Comparison of ENCODE assay signal across 20 mouse cellular contexts in the genomic region with DNA sequence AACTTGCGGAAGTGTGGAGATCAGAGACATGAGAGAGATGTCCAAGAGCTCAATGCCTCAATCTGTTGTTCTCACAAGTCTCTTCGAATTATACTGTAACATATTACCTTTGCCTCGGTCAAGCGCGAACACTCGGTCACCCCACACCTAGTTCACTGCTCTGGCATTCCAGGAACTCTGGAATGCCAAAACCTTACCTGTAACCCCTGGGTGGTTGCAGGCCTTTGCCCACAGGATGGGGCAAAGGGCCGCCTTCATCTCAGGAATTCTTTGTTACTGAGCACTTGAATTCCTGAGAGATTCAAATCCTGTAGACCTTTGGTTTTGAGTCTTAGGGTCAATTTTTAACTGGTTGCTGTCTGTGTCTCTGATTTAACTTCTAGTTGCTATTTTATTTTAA. TPM values are rescaled to one million over a fixed set of nuclear protein-coding genes. Genes with fewer than 3 reads are reported as not detected.
A peak's percentile ranks its signal among the peaks of the same experiment; 100 is the strongest.
DNase-seq lines count a peak whose midpoint lies in the region; ATAC-seq lines count a peak whose summit lies in the region.
"Had no signal": no experiment of that assay in that cellular context is flagged by ENCODE, and none has a peak within 500 bp of the region (broad histone marks: within the 10 kb centered on the region; RNA-seq: fewer than 3 reads in every experiment).

No protein-coding gene starts in this region.

- H3K27ac ChIP-seq in kidney, embryonic 14.5 days (ENCODE audit: low read depth, low read length) = no peak overlapping the region
- H3K27ac ChIP-seq: embryonic facial prominence, embryonic 10.5 days; forebrain, embryonic 13.5 days; hindbrain, embryonic 12.5 days had no signal

- H3K27me3 ChIP-seq in kidney, embryonic 14.5 days (ENCODE audit: control insufficient read depth, insufficient read depth, low read length) = no peaks in the 10 kb centered on the region
- H3K27me3 ChIP-seq: forebrain, embryonic 13.5 days; hindbrain, embryonic 12.5 days had no signal

- no peak overlapping the region for H3K4me2 ChIP-seq in kidney, embryonic 14.5 days (replicated peaks; ENCODE audit: low read depth, low read length)
- H3K4me2 ChIP-seq: forebrain, embryonic 13.5 days; hindbrain, embryonic 12.5 days had no signal

- no peak overlapping the region for H3K4me3 ChIP-seq in kidney, embryonic 14.5 days (ENCODE audit: low read length)
- H3K4me3 ChIP-seq: embryonic facial prominence, embryonic 10.5 days; forebrain, embryonic 13.5 days; gastrocnemius, adult 2 months; hindbrain, embryonic 12.5 days had no signal

- no peak for ATAC-seq in kidney, embryonic 14.5 days (ENCODE audit: low FRiP score, low TSS enrichment)
- ATAC-seq in megakaryocyte, adult 5-6 weeks (ENCODE audit: poor library complexity, severe bottlenecking) = no peak
- ATAC-seq: activated CD4-positive, CD25-positive, alpha-beta regulatory T cell, adult 4 months; forebrain, embryonic 13.5 days; forebrain, postnatal 0 days had no signal

- no peaks in the 10 kb centered on the region for H3K9me3 ChIP-seq in kidney, embryonic 14.5 days (ENCODE audit: control insufficient read depth, low read length)
- H3K9me3 ChIP-seq: embryonic facial prominence, embryonic 10.5 days; forebrain, embryonic 13.5 days; hindbrain, embryonic 12.5 days had no signal

- H3K4me1 ChIP-seq in kidney, embryonic 14.5 days (ENCODE audit: control insufficient read depth, insufficient read depth, low read length) = no peaks in the 10 kb centered on the region
- H3K4me1 ChIP-seq: embryonic facial prominence, embryonic 10.5 days; forebrain, embryonic 13.5 days; hindbrain, embryonic 12.5 days had no signal

- no peaks in the 10 kb centered on the region for H3K36me3 ChIP-seq in kidney, embryonic 14.5 days (ENCODE audit: control insufficient read depth, insufficient read depth, low read length)
- H3K36me3 ChIP-seq: embryonic facial prominence, embryonic 10.5 days; hindbrain, embryonic 12.5 days had no signal

- WGBS in kidney, embryonic 14.5 days = 82% methylated on average over 7 of the region's 7 CpGs

- no peak overlapping the region for H3K9ac ChIP-seq in kidney, embryonic 14.5 days (ENCODE audit: low read depth, low read length)
- H3K9ac ChIP-seq: forebrain, embryonic 13.5 days; forebrain, postnatal 0 days; hindbrain, embryonic 12.5 days had no signal

- DNase-seq in kidney, adult 11 months = peak; percentile 91
- DNase-seq in kidney, adult 9 months = peak; percentile 93
- DNase-seq in kidney, postnatal 10 days = peak; percentile 64
- no peak for DNase-seq in spleen, postnatal 4 days (ENCODE audit: low spot score in 2 of 2)
- no peak for DNase-seq in urinary bladder, adult 18-20 months (ENCODE audit: low spot score in 2 of 2)
- DNase-seq: adrenal gland, postnatal 14 days; cerebellum, adult 18-20 months; cerebellum, adult 9-11 months; forebrain, postnatal 0 days; gastrocnemius, adult 2 months; gastrocnemius, postnatal 25 days; heart, postnatal 10 days; heart, postnatal 4 days had no signal

RNA-seq across cellular contexts. Expression of a gene that starts 29.9 kb away (rescaled TPM):
- polyA plus RNA-seq in kidney, embryonic 14.5 days (2014; fragmentation: Nextera tagmentation; extraction: Ambion mirVana) = 3.7 and 4.2 TPM in 2 replicates
- total RNA-seq in megakaryocyte, adult 5-6 weeks (2015) = 7.0 and 9.5 TPM in 2 replicates
- total RNA-seq in megakaryocyte, adult 5-6 weeks (2017) = 16.8 and 17.1 TPM in 2 replicates
- total RNA-seq: MEL had no signal
- polyA plus RNA-seq: activated CD4-positive, CD25-positive, alpha-beta regulatory T cell, adult 4 months had no signal

Comparison
In these comparisons a context has a peak if more than half of its experiments do, and no peak if none do; other contexts are left out.
1. DNase-seq: peak in kidney, adult 11 months (single experiment), kidney, adult 9 months (single experiment) and kidney, postnatal 10 days (single experiment); none in spleen, postnatal 4 days (0 of 2) and urinary bladder, adult 18-20 months (0 of 2).